Mouse (Mus musculus): ENCODE measurements at regions not wholly inside any gene's neighbourhood (a gene's known extent, or its start where the extent isn't known, plus 50 kb on each side); places are given as distances from the start of the nearest gene placed in this dataset.

GRCm38 (mm10) chr9:94104669-94105068 lies 433.2 kb downstream of the 1190002N15Rik start:
- 75% methylated on average over 4 of the region's 4 CpGs for WGBS
- ATAC-seq (ENCODE audit: insufficient number of reproducible peaks, insufficient read depth, low FRiP score, low read depth): no peak

GRCm38 (mm10) chr9:94101958-94102357 lies 435.9 kb downstream of the 1190002N15Rik start:
- Histone ChIP-seq H3K27me3 (ENCODE audit: control insufficient read depth, insufficient read depth, low read length) (no peaks in the 10 kb centered on the region), H3K4me2 (replicated peaks; ENCODE audit: low read depth, low read length) (no peak overlapping the region), H3K4me1 (ENCODE audit: control insufficient read depth, insufficient read depth, low read length) (no peaks in the 10 kb centered on the region), H3K9ac (replicated peaks; ENCODE audit: low read depth, low read length) (no peak overlapping the region), H3K9me3 (ENCODE audit: control insufficient read depth, low read depth, low read length) (no peaks in the 10 kb centered on the region), H3K4me3 (ENCODE audit: low read depth, low read length) (no peak overlapping the region), H3K36me3 (ENCODE audit: control insufficient read depth, insufficient read depth, low read length) (no peaks in the 10 kb centered on the region), H3K27ac (ENCODE audit: low read length) (no peak overlapping the region)
- ATAC-seq (ENCODE audit: insufficient number of reproducible peaks, insufficient read depth, low FRiP score, low read depth): no peak
- WGBS: 29% methylated on average over 3 of the region's 3 CpGs

More at GRCm38 (mm10) chr9:94104669-94105068, 433.2 kb downstream of the 1190002N15Rik start:
- H3K4me3 ChIP-seq (ENCODE audit: low read depth, low read length): no peak overlapping the region
- no peaks in the 10 kb centered on the region for H3K36me3 ChIP-seq (ENCODE audit: control insufficient read depth, insufficient read depth, low read length)
- no peak overlapping the region for H3K27ac ChIP-seq (ENCODE audit: low read length)
- no peaks in the 10 kb centered on the region for H3K9me3 ChIP-seq (ENCODE audit: control insufficient read depth, low read depth, low read length)
- H3K4me1 ChIP-seq (ENCODE audit: control insufficient read depth, insufficient read depth, low read length): no peaks in the 10 kb centered on the region
- H3K4me2 ChIP-seq (replicated peaks; ENCODE audit: low read depth, low read length): no peak overlapping the region
- H3K9ac ChIP-seq (replicated peaks; ENCODE audit: low read depth, low read length): no peak overlapping the region
- H3K27me3 ChIP-seq (ENCODE audit: control insufficient read depth, insufficient read depth, low read length): no peaks in the 10 kb centered on the region

- H3K9me3 ChIP-seq (ENCODE audit: control insufficient read depth, low read depth, low read length): no peaks in the 10 kb centered on the region
- no peaks in the 10 kb centered on the region for H3K27me3 ChIP-seq (ENCODE audit: control insufficient read depth, insufficient read depth, low read length)
- no peak overlapping the region for H3K27ac ChIP-seq (ENCODE audit: low read length)
- 56% methylated on average over 2 of the region's 2 CpGs for WGBS
- no peak overlapping the region for H3K9ac ChIP-seq (replicated peaks; ENCODE audit: low read depth, low read length)
- no peak overlapping the region for H3K4me2 ChIP-seq (replicated peaks; ENCODE audit: low read depth, low read length)
- no peak for ATAC-seq (ENCODE audit: insufficient number of reproducible peaks, insufficient read depth, low FRiP score, low read depth)
- H3K4me1 ChIP-seq (ENCODE audit: control insufficient read depth, insufficient read depth, low read length): no peaks in the 10 kb centered on the region
- H3K4me3 ChIP-seq (ENCODE audit: low read depth, low read length): no peak overlapping the region
- no peaks in the 10 kb centered on the region for H3K36me3 ChIP-seq (ENCODE audit: control insufficient read depth, insufficient read depth, low read length)
Measured at GRCm38 (mm10) chr9:94094800-94095199, 443.1 kb downstream of the 1190002N15Rik start.

GRCm38 (mm10) chr9:94091658-94092225 lies 446.1 kb downstream of the 1190002N15Rik start:
- no peak overlapping the region for H3K27ac ChIP-seq (ENCODE audit: low read length)
- no peak overlapping the region for H3K9ac ChIP-seq (replicated peaks; ENCODE audit: low read depth, low read length)
- WGBS: 54% methylated on average over 7 of the region's 7 CpGs
- no peaks in the 10 kb centered on the region for H3K36me3 ChIP-seq (ENCODE audit: control insufficient read depth, insufficient read depth, low read length)
- ATAC-seq (ENCODE audit: insufficient number of reproducible peaks, insufficient read depth, low FRiP score, low read depth): no peak
- no peaks in the 10 kb centered on the region for H3K4me1 ChIP-seq (ENCODE audit: control insufficient read depth, insufficient read depth, low read length)
- H3K4me2 ChIP-seq (replicated peaks; ENCODE audit: low read depth, low read length): no peak overlapping the region
- no peaks in the 10 kb centered on the region for H3K27me3 ChIP-seq (ENCODE audit: control insufficient read depth, insufficient read depth, low read length)
- no peak overlapping the region for H3K4me3 ChIP-seq (ENCODE audit: low read depth, low read length)
- no peaks in the 10 kb centered on the region for H3K9me3 ChIP-seq (ENCODE audit: control insufficient read depth, low read depth, low read length)

GRCm38 (mm10) chr9:94089759-94090158 lies 448.1 kb downstream of the 1190002N15Rik start:
- no peaks in the 10 kb centered on the region for H3K9me3 ChIP-seq (ENCODE audit: control insufficient read depth, low read depth, low read length)
- ATAC-seq (ENCODE audit: insufficient number of reproducible peaks, insufficient read depth, low FRiP score, low read depth): no peak
- H3K27ac ChIP-seq (ENCODE audit: low read length): no peak overlapping the region
- no peaks in the 10 kb centered on the region for H3K4me1 ChIP-seq (ENCODE audit: control insufficient read depth, insufficient read depth, low read length)
- H3K9ac ChIP-seq (replicated peaks; ENCODE audit: low read depth, low read length): no peak overlapping the region
- H3K4me2 ChIP-seq (replicated peaks; ENCODE audit: low read depth, low read length): no peak overlapping the region
- H3K36me3 ChIP-seq (ENCODE audit: control insufficient read depth, insufficient read depth, low read length): no peaks in the 10 kb centered on the region
- H3K27me3 ChIP-seq (ENCODE audit: control insufficient read depth, insufficient read depth, low read length): no peaks in the 10 kb centered on the region
- 79% methylated on average over 1 of the region's 1 CpGs for WGBS
- H3K4me3 ChIP-seq (ENCODE audit: low read depth, low read length): no peak overlapping the region

- Histone ChIP-seq H3K4me1 (ENCODE audit: control insufficient read depth, insufficient read depth, low read length) (no peaks in the 10 kb centered on the region), H3K36me3 (ENCODE audit: control insufficient read depth, insufficient read depth, low read length) (no peaks in the 10 kb centered on the region), H3K9me3 (ENCODE audit: control insufficient read depth, low read depth, low read length) (no peaks in the 10 kb centered on the region), H3K4me3 (ENCODE audit: low read depth, low read length) (no peak overlapping the region), H3K4me2 (replicated peaks; ENCODE audit: low read depth, low read length) (no peak overlapping the region), H3K9ac (replicated peaks; ENCODE audit: low read depth, low read length) (no peak overlapping the region), H3K27me3 (ENCODE audit: control insufficient read depth, insufficient read depth, low read length) (no peaks in the 10 kb centered on the region), H3K27ac (ENCODE audit: low read length) (no peak overlapping the region)
- ATAC-seq (ENCODE audit: insufficient number of reproducible peaks, insufficient read depth, low FRiP score, low read depth): no peak
- WGBS: 77% methylated on average over 3 of the region's 3 CpGs
Measured at GRCm38 (mm10) chr9:94083629-94084411, 454.1 kb downstream of the 1190002N15Rik start.

GRCm38 (mm10) chr9:94074904-94075303 lies 463.0 kb downstream of the 1190002N15Rik start:
- H3K4me2 ChIP-seq (replicated peaks; ENCODE audit: low read depth, low read length): no peak overlapping the region
- H3K9ac ChIP-seq (replicated peaks; ENCODE audit: low read depth, low read length): no peak overlapping the region
- no peak overlapping the region for H3K4me3 ChIP-seq (ENCODE audit: low read depth, low read length)
- no peaks in the 10 kb centered on the region for H3K27me3 ChIP-seq (ENCODE audit: control insufficient read depth, insufficient read depth, low read length)
- no peak overlapping the region for H3K27ac ChIP-seq (ENCODE audit: low read length)
- WGBS: 48% methylated on average over 2 of the region's 2 CpGs
- H3K9me3 ChIP-seq (ENCODE audit: control insufficient read depth, low read depth, low read length): no peaks in the 10 kb centered on the region
- ATAC-seq (ENCODE audit: insufficient number of reproducible peaks, insufficient read depth, low FRiP score, low read depth): no peak
- H3K36me3 ChIP-seq (ENCODE audit: control insufficient read depth, insufficient read depth, low read length): no peaks in the 10 kb centered on the region
- no peaks in the 10 kb centered on the region for H3K4me1 ChIP-seq (ENCODE audit: control insufficient read depth, insufficient read depth, low read length)

- no peak overlapping the region for H3K4me2 ChIP-seq (replicated peaks; ENCODE audit: low read depth, low read length)
- H3K9ac ChIP-seq (replicated peaks; ENCODE audit: low read depth, low read length): no peak overlapping the region
- no peaks in the 10 kb centered on the region for H3K36me3 ChIP-seq (ENCODE audit: control insufficient read depth, insufficient read depth, low read length)
- WGBS: 41% methylated on average over 1 of the region's 1 CpGs
- H3K27me3 ChIP-seq (ENCODE audit: control insufficient read depth, insufficient read depth, low read length): no peaks in the 10 kb centered on the region
- no peaks in the 10 kb centered on the region for H3K9me3 ChIP-seq (ENCODE audit: control insufficient read depth, low read depth, low read length)
- no peak overlapping the region for H3K27ac ChIP-seq (ENCODE audit: low read length)
- H3K4me1 ChIP-seq (ENCODE audit: control insufficient read depth, insufficient read depth, low read length): no peaks in the 10 kb centered on the region
- H3K4me3 ChIP-seq (ENCODE audit: low read depth, low read length): no peak overlapping the region
- no peak for ATAC-seq (ENCODE audit: insufficient number of reproducible peaks, insufficient read depth, low FRiP score, low read depth)
Measured at GRCm38 (mm10) chr9:94067121-94067520, 470.8 kb downstream of the 1190002N15Rik start.

Data from stomach, embryonic 14.5 days (tissue).